Mouse (Mus musculus) hindbrain, embryonic 10.5 days (tissue): ENCODE results near the gene Kirrel. TPM values are rescaled to one million over a fixed set of nuclear protein-coding genes. Genes with fewer than 3 reads are reported as not detected.

Source experiments
- DNase-seq: peaks from one replicate; pipeline ENCODE4 v3.0.0-alpha.2; 2017; ENCODE audit warnings: low spot score
- H3K27ac ChIP-seq: fragments of 300-500 bp; sonication (generic); 2 replicates; pipeline ENCODE4 v1.5.1; 2016; ENCODE audit warnings: mild to moderate bottlenecking, moderate library complexity
- H3K27me3 ChIP-seq: fragments of 300-500 bp; sonication (generic); 2 replicates; pipeline ENCODE4 v1.6.1; 2016; ENCODE audit warnings: mild to moderate bottlenecking; ENCODE audit not compliant: poor library complexity, insufficient read depth, severe bottlenecking
- H3K36me3 ChIP-seq: fragments of 300-500 bp; sonication (generic); 2 replicates; pipeline ENCODE4 v1.6.1; 2016; ENCODE audit warnings: mild to moderate bottlenecking, moderate library complexity
- H3K4me1 ChIP-seq: fragments of 300-500 bp; sonication (generic); replicated peaks from 2 replicates; pipeline ENCODE4 v1.6.1; 2016; ENCODE audit warnings: mild to moderate bottlenecking
- H3K4me3 ChIP-seq: fragments of 300-500 bp; sonication (generic); 2 replicates; pipeline ENCODE4 v1.5.1; 2016; ENCODE audit warnings: mild to moderate bottlenecking, moderate library complexity
- H3K9me3 ChIP-seq: fragments of 300-500 bp; sonication (generic); 2 replicates; pipeline ENCODE4 v1.6.1; 2016; ENCODE audit warnings: mild to moderate bottlenecking, moderate library complexity
- WGBS: fragments of 180-500 bp; shearing (Covaris S2); methylation state at CpG from one replicate; pipeline ENCODE4 v1.1.7; 2016; 5-methylcytosine and 5-hydroxymethylcytosine counted together
- polyA plus RNA-seq: library from polyadenylated mRNA; unstranded; fragments of >200 nt; fragmentation: Nextera tagmentation; extraction: Ambion mirVana; gene quantifications from 2 replicates; pipeline ENCODE4 v1.2.1, GENCODE M21; 2016

Kirrel gene
- polyA plus RNA-seq, 1 experiment from 2014 or later = 11.7 TPM

DNA sequence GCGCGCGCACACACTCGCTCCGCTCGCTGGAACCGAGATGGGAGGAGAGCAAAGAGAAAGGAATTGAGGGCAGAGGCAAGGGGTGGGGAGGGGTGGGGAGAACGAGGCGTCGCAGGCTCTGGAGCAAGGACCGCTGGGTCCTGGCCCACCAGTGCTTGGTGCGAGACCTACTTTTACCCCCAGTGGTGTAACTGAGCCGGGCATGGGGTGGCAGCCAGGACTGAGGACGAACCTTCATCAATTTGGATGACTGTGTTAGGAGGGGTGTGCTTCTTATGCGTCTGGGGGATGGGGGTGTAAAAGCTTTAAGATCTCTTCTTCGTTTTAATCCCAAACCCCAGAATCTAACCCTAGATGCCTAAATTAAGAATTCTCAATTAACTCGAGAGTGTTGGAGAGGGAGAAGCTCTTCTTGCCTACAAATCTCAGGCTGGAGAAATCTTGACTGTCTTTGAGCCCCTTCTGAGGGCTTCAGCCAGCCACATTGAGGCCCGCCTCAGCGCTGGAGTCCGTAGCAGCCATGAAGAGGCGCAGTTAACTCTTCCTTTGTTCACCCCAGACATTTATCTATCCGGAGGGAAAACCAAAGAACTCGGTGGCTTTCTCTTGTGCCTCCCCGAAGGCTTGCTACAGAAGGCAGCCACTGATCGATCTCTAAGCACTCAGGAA lies 356 bp upstream of the Kirrel start:
- 1% methylated on average over 25 of the region's 25 CpGs for WGBS
- Histone ChIP-seq H3K4me3 (peak overlapping the region; percentile 82), H3K27me3 (no peaks in the 10 kb centered on the region), H3K4me1 (peaks cover 51% of the 10 kb centered on the region), H3K9me3 (no peaks in the 10 kb centered on the region), H3K27ac (peak overlapping the region; percentile 95), H3K36me3 (no peaks in the 10 kb centered on the region)
- DNase-seq = peak; percentile 44

DNA sequence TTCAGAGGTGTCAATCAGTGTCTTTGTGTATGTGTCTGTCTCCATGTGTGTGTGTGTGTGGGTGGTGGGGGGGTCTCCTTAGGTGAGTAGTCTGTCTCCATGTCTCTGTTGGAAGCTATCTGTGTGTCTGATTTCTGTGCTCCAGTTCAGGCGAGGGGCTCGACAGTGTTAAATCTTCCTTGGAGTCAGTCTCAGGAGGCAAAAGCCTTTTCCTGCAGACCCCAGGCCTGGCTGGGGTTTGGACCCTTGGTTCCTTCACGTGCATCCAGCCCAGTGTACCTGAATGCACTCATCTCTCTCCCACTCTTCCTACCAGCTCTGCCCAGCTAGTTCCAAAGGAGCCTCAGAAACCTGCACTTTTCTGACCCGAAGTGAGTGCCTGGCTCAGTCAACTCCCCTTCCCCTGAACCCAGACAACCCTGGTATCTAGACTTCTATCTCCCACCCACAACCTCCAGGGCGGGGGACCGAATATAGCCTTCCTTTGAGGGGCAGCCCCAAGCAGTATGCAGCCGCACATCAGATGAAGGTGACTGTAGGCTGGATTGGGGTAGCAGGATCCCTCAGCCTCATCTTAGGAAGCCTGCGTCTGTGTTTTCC lies 961 bp downstream of the Kirrel start:
- peak overlapping the region; percentile 82 for H3K4me3 ChIP-seq
- H3K27me3 ChIP-seq = no peaks in the 10 kb centered on the region
- WGBS = under 1% methylated on average over 8 of the region's 8 CpGs
- H3K9me3 ChIP-seq = no peaks in the 10 kb centered on the region
- H3K4me1 ChIP-seq = peaks cover 64% of the 10 kb centered on the region
- no peak for DNase-seq
- 0 out of 2 replicates have a peak, but pooled peaks cover 7% of the 10 kb centered on the region for H3K36me3 ChIP-seq
- peak overlapping the region; percentile 95 for H3K27ac ChIP-seq

DNA sequence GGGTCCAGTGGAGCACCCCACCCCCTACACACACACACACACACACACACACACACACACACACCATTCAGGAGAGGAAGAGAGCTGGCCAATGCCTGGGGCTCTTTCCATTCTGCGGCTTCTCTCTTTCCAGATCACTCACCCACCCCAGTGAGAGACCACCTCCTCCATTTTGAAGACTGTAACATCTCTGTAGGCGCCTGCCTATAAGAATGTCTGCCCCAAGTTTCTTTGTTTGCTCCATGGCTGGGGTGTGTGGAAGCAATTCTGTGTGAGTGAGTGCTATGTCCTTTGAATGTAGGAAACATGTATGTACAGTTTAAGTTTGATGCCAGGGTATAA lies 1.5 kb downstream of the Kirrel start:
- no peak for DNase-seq
- H3K4me1 ChIP-seq = peaks cover 69% of the 10 kb centered on the region
- 0% methylated on average over 2 of the region's 2 CpGs for WGBS
- peaks cover 10% of the 10 kb centered on the region for H3K36me3 ChIP-seq
- H3K27ac ChIP-seq = peak overlapping the region; percentile 95
- peak overlapping the region; percentile 82 for H3K4me3 ChIP-seq
- H3K27me3 ChIP-seq = no peaks in the 10 kb centered on the region
- H3K9me3 ChIP-seq = no peaks in the 10 kb centered on the region

DNA sequence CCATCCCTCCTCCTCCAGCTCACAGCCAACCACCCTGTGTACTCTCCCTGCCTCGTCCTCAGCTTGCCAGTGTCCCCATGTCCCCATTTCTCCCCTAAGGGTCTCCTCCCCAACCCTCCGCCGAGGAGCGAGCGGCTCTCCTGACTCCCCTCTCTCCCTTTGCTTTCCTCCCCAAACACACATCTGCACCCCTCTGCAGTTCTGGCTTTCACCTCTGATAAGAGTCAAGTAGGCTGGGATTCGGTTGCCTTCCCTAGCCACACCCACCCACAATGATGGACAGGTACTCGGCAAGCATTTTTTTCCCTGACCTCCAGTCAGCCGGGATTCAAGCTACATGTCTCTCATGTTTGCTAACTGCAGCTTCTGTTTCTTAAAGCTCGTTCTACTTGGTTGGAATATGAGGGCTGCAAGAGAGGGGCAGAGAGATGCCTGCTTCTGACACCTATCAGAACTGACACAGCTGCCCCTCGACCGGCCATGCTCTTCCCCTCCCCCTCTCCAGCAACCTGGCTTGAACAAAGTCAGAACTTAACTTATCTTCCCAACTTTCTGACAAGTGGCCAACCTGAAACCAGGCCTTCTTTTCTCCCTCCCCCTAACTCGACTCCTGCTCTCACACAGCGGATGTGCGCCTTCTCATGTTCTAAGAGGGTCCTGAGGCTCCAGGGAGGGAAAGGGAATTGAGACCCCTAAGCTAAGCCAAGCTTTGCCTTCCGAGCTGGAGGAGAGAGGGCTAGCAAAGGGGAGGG lies 2.0 kb downstream of the Kirrel start:
- Histone ChIP-seq H3K36me3 (peaks cover 15% of the 10 kb centered on the region), H3K9me3 (no peaks in the 10 kb centered on the region), H3K27me3 (no peaks in the 10 kb centered on the region), H3K4me1 (peaks cover 73% of the 10 kb centered on the region), H3K4me3 (peak overlapping the region; percentile 82), H3K27ac (peak overlapping the region; percentile 95)
- peak; percentile 64 for DNase-seq
- whole genome bisulfite sequencing = under 1% methylated on average over 15 of the region's 15 CpGs

DNA sequence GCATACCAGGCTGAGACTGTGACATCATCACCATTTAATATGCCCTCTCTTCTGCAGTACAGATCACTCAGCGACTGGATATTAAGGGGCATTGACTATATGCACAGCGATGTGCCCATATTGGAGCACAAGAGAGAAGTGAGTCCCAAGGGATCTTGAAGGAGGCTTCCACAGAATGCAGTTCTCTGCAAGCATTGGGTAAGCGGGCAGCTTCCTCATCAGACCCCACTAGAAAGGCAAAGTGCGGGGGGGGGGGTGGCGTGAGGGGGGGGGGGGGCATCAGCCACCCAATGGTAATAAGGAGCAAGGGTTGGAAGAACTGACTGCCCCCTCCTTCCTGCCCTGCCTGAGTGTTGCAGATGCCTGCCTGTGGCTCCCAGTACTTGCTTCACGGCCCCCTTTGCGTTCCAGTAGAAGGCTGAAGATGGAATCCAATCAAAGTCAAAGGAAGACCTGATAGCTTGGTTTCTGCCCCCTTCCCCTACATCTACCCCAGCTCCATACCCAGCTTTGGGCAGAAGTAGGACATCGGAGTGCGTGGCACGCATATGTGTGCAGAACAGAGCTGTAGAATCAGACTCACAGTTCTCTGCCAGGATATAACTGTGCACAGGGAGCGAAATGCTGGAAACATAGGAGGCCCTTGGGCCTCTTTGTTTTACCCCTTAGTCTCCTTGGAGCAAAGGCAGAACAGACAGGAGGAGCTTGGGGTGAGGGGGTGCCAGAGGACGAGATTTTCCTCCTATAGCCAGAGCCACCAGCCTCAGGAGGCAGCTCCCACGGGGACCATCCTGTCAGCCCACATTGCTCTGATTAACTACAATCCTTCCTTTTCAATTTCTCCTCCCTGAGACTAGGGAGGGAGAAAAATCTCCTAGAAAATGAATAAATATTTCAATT lies 3.1 kb downstream of the Kirrel start:
- H3K27ac ChIP-seq = peak overlapping the region; percentile 95
- H3K4me1 ChIP-seq = peaks cover 77% of the 10 kb centered on the region
- no peaks in the 10 kb centered on the region for H3K27me3 ChIP-seq
- WGBS = 48% methylated on average over 13 of the region's 13 CpGs
- no peak for DNase-seq
- H3K36me3 ChIP-seq = peaks cover 21% of the 10 kb centered on the region
- H3K4me3 ChIP-seq = peak overlapping the region; percentile 82
- no peaks in the 10 kb centered on the region for H3K9me3 ChIP-seq

DNA sequence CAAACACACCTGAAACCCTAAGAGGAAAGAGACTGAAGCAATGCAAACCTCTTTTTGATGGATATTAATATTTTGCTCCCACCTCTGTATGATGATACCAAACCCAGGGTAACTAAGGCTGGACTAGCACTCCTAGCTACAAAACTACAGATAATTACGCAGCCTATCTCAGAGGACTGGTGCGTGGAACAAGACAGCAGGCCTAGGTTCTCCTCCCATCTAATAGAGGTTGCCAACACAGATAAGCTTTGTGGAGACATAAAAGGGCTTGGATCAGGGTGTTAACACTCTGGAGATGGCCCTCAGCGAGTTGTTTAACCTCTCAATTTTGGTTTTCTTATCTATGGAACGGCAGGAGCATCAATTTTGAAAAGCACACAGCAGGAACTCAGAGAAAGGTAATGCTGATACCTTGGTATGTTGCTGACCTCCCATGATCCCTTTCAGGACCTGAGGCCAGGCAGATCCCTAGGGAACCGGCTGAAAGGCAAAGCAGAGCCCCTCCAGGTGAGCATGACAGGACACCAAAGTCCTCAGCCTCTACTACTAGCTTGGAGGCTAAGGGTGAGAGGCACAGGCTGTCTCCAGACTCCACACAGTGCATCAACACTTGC lies 5.0 kb downstream of the Kirrel start:
- peaks cover 87% of the 10 kb centered on the region for H3K4me1 ChIP-seq
- H3K9me3 ChIP-seq = no peaks in the 10 kb centered on the region
- DNase-seq = no peak
- H3K27me3 ChIP-seq = no peaks in the 10 kb centered on the region
- WGBS = 52% methylated on average over 5 of the region's 5 CpGs
- no peak overlapping the region for H3K27ac ChIP-seq
- no peak overlapping the region for H3K4me3 ChIP-seq
- peaks cover 22% of the 10 kb centered on the region for H3K36me3 ChIP-seq

DNA sequence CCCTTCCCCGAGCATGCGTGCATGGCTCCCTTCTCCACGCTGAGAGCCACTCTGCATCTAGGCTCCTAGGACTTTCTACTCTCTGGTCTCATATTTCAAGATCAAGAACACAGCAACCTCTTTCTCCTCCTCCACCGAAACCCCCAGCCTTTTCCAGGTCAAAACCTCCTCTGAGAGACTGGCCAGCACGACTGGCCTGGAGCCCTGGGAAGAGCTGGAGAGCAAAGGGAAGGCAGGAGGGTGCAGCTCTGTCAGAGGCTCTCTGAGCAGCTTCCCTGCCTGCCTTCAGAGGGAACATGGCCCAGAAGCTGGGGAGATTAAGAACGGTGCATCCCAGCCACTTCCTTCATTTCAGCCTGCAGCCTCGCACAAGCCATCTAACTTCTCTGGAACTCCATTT lies 5.8 kb downstream of the Kirrel start:
- peaks cover 90% of the 10 kb centered on the region for H3K4me1 ChIP-seq
- H3K27ac ChIP-seq = peak overlapping the region; percentile 50; the same call in 1 of the 2 replicates
- H3K4me3 ChIP-seq = no peak overlapping the region
- H3K27me3 ChIP-seq = no peaks in the 10 kb centered on the region
- WGBS = 66% methylated on average over 7 of the region's 7 CpGs
- no peak for DNase-seq
- peaks cover 30% of the 10 kb centered on the region for H3K36me3 ChIP-seq
- H3K9me3 ChIP-seq = no peaks in the 10 kb centered on the region

DNA sequence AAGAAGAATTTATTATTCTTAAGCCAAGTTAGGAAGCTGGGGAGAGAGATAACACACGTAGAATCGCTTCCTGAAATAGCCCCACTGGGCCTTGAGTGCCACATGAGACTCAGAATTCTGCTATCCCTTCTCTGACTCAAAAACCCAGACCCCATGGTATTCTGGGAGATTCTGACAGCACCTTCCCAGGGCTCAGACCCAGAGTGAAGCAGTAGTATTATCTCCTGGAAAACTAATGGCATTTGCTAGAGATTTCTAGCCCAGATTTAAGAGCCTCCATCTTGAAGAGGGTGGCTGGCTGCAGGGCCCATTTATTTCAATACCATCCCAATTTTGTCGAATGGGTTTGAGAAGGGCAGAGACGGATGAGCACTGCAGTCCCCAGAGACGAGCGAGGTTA lies 6.9 kb downstream of the Kirrel start:
- DNase-seq = no peak
- Histone ChIP-seq H3K27ac (no peak overlapping the region), H3K36me3 (peaks cover 38% of the 10 kb centered on the region), H3K4me3 (no peak overlapping the region), H3K27me3 (no peaks in the 10 kb centered on the region), H3K9me3 (no peaks in the 10 kb centered on the region), H3K4me1 (peaks cover 88% of the 10 kb centered on the region)
- 90% methylated on average over 6 of the region's 6 CpGs for WGBS

DNA sequence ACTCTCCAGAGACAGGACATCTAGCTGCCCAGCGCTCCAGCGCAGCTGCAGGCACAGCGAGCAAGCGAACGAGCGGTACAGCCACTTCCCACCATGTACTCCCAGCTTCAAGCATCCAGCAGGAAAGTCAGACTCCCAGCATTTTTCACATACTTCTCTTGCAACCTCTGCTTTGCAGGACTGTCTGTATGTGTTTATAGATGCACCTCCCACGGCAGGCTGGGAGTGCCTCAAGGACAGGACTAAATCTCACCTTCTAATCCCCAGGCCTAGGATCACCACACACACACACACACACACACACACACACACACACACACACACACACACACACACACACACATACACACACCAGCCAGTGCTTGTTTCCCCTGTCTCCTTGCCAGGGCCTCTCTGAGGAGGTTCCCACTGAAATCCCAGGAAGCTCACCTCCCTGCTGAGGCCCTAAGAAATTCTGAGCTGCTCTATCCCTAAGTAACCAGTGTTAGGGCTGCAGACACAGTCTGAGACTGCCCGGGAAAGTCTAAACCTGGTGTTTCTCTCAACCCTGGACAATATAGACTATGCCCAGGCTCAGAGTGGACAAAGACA lies 9.2 kb downstream of the Kirrel start:
- H3K4me3 ChIP-seq = no peak overlapping the region
- WGBS = 40% methylated on average over 8 of the region's 8 CpGs
- peak overlapping the region; percentile 74 for H3K27ac ChIP-seq
- peaks cover 89% of the 10 kb centered on the region for H3K4me1 ChIP-seq
- peaks cover 59% of the 10 kb centered on the region for H3K36me3 ChIP-seq
- H3K9me3 ChIP-seq = no peaks in the 10 kb centered on the region
- H3K27me3 ChIP-seq = no peaks in the 10 kb centered on the region
- DNase-seq = no peak

DNA sequence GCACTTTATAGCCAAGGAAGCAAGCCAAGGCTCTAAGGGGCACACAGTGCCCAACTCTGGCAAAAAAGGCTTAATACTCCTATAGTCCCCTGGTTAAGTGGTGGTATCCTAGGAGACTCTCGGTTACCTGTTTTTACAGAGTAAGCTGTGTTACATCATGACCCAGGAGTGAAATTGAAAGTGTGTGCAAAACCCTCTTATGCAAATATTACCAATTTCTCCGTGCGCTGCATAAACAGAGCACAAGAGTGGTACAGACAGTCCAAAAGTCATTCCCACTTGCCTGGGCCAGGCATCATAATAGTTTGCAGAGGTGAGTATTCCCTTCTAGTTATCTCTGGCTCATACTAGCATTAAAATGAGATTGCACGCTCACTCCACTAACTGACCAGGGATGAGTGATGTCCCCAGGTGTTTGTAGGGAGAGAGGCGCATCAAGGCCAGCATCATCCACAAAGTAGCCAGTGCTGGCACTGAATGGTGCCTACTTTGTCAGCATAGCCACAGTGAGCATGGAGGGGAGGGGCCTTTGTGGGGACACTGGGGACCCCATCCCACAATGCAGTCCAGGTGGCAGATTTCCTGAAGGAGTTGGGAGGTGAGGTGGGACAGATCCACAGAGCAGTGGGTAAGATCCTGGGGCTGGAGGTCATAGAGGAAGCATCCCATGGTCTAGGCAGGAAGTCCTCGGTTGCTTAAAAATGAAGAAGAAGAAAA lies 10.3 kb downstream of the Kirrel start:
- peaks cover 60% of the 10 kb centered on the region for H3K36me3 ChIP-seq
- H3K27me3 ChIP-seq = no peaks in the 10 kb centered on the region

DNA sequence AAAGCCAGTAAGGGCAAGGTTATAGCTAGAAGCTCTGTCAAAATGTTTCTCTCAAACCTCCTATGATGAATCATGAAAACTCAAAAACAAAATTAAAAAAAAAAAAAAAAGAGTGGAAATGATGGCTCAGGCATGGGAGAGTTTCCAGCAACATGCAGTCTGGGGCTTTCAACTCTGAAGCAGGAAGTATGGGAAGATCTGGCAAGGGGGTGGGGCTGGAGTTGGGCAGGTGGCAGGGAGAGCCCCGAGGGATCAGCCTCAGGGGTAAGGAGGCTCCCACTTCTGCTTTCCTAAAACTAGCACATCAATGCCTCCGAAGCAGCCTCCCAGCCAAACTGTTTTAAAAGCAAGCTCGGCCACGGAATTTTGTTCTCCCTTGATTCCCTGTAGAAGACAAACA lies 11.4 kb downstream of the Kirrel start:
- Histone ChIP-seq H3K27me3 (no peaks in the 10 kb centered on the region), H3K4me1 (peaks cover 83% of the 10 kb centered on the region), H3K27ac (no peak overlapping the region), H3K9me3 (no peaks in the 10 kb centered on the region), H3K4me3 (no peak overlapping the region), H3K36me3 (peaks cover 54% of the 10 kb centered on the region)
- no peak for DNase-seq
- WGBS = 54% methylated on average over 4 of the region's 4 CpGs

More for the DNA sequence above, 10.3 kb downstream of the Kirrel start:
- Histone ChIP-seq H3K4me3 (no peak overlapping the region), H3K9me3 (no peaks in the 10 kb centered on the region), H3K4me1 (peaks cover 83% of the 10 kb centered on the region), H3K27ac (peak overlapping the region; percentile 74; the same call in 1 of the 2 replicates)
- WGBS = 91% methylated on average over 6 of the region's 6 CpGs
- no peak for DNase-seq
